Mouse (Mus musculus) CH12.LX (cell line): ENCODE measurements around the gene Sgip1.

Experiments used
- CHD2 ChIP-seq: IDR thresholded peaks from 2 replicates; pipeline ENCODE4 v1.6.1; 2011; ENCODE audit warnings: low read length, improper control_type of control experiment
- MAFK ChIP-seq: IDR thresholded peaks from 2 replicates; pipeline ENCODE4 v1.6.1; 2011; ENCODE audit warnings: low read length, improper control_type of control experiment; ENCODE audit not compliant: insufficient replicate concordance
- NELFE ChIP-seq: IDR thresholded peaks from 2 replicates; pipeline ENCODE4 v1.6.1; 2011; ENCODE audit warnings: low read depth, low read length, improper control_type of control experiment
- POLR2A ChIP-seq: IDR thresholded peaks from 2 replicates; pipeline ENCODE4 v1.6.1; 2011; ENCODE audit warnings: low read depth, mild to moderate bottlenecking, improper control_type of control experiment, low read length

GRCm38 (mm10) chr4:102852808-102853207 is 111.7 kb downstream of the Sgip1 start:
- TF ChIP-seq CHD2 (no peak), POLR2A (peak; percentile 25; the same call in 1 of the 2 replicates), MAFK (no peak), NELFE (no peak)
